Mouse (Mus musculus) brain, embryonic 14.5 days (tissue): ENCODE results near the gene Olfr12.

Experiments
- CTCF ChIP-seq: fragments of 200-500 bp; IDR thresholded peaks from 2 replicates; pipeline ENCODE4 v1.5.1; 2012; ENCODE audit warnings: inconsistent platforms, mild to moderate bottlenecking, moderate library complexity, borderline replicate concordance; ENCODE audit not compliant: insufficient read depth, insufficient read length; ENCODE audit errors: extremely low read depth
- POLR2A ChIP-seq: fragments of 200-500 bp; IDR thresholded peaks from 2 replicates; pipeline ENCODE4 v1.6.1; 2012; ENCODE audit warnings: mild to moderate bottlenecking, inconsistent platforms, borderline replicate concordance; ENCODE audit not compliant: poor library complexity, insufficient read depth, insufficient read length, severe bottlenecking; ENCODE audit errors: extremely low read depth

DNA sequence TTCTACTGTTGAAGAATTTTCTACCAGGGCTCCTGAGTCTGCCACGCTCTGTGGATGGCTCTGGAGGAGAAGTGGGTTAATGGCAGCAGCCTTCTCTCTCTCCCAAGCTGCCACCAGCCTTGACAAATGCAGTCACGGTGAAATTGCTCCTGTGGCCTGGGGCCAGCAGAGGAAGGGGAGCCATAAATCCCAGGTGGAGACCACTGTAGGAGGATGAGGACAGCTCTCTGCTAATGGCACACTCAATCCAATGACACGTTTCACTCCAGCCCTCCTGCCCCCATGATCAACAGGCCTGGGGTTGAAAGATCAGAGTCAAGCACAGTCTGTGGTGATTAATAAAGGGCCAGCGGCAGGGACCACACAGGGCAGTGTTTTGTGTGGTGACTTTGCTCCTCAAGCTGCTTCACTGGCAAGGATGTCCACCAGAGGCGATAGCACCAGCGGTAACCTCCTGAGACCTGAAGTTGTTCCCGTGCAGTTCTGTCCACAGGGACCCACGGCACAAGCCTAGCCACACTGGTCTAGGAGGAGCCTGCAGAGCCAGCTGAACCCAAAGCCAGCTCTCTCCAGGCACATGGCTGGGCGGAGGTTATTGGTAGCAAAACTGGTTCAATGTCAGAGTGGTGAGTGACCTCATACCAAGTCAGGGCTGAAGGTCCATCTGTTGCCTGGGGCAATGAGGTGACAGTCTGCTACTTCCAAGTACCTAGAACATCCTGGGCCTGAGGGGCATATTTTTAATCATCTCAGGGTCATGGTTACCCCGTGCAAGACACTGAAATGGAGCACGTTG lies 39.6 kb downstream of the Olfr12 start:
- no peak for TF ChIP-seq POLR2A
- TF ChIP-seq CTCF, result no peak
